Mouse (Mus musculus): Measurements from ENCODE around the gene Gm20388. TPM values are rescaled to one million over a fixed set of nuclear protein-coding genes. Genes with fewer than 3 reads are reported as not detected.
A peak's percentile ranks its signal among the peaks of the same experiment; 100 is the strongest.

Gm20388 gene
- polyA plus RNA-seq, 1 experiment from 2014 or later = not detected

DNA sequence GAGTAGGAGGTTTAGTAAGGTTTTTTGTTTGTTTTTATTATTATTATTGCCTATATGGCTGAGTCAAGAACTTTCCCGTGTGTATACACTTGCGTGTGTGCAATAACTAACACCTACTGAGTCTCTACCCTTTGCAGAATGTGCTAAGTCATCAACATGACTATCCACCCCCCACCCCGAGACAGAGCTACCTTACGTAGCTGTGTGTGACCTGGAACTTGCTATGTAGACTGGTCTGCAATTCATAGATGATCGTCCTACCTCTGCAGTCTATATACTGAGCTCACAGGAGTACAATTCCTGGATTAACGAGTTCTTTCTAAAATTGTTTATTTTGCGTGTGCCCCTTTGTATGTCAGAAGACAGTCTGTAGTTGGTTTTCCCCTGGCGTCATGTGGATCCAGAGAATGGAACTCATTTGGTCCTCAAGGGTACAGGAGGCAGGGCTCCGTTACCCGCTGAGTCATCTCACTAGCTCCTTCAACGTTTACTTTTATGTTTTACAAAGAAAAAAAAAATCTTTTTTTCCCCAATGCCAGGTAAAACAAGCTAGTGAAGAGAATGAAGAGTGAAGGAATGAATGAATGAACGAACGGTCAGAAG lies 596 bp upstream of the Gm20388 start, which contains the start of gene Usp10:
Gene Usp10 (plus strand): TSS at position 417 of the 603 bp plus-strand sequence.
- no peaks in the 10 kb centered on the region for H3K27me3 ChIP-seq (ENCODE audit: control insufficient read depth, insufficient read depth, low read length)
- H3K4me3 ChIP-seq (ENCODE audit: low read depth, low read length) = peak within 1 kb of the TSS; percentile 86
- WGBS = 30% methylated on average over 13 of the region's 13 CpGs
- H3K4me2 ChIP-seq (ENCODE audit: low read depth, severe bottlenecking) = peak within 1 kb of the TSS; percentile 80
- H3K4me1 ChIP-seq (ENCODE audit: control insufficient read depth, insufficient read depth, low read length) = peaks cover 16% of the 10 kb centered on the region
- H3K9ac ChIP-seq (ENCODE audit: low read length) = peak within 1 kb of the TSS; percentile 94
- H3K36me3 ChIP-seq (ENCODE audit: control insufficient read depth, insufficient read depth, low read length) = no peaks in the 10 kb centered on the region
- H3K9me3 ChIP-seq (ENCODE audit: control insufficient read depth, low read length) = no peaks in the 10 kb centered on the region
- DNase-seq (ENCODE audit: low spot score) (no peak), ATAC-seq (ENCODE audit: insufficient number of reproducible peaks, low FRiP score, low TSS enrichment, low read depth) (no peak)
- H3K27ac ChIP-seq (replicated peaks; ENCODE audit: low read depth, low read length) = peak within 1 kb of the TSS; percentile 82; the same call in 1 of the 2 replicates

DNA sequence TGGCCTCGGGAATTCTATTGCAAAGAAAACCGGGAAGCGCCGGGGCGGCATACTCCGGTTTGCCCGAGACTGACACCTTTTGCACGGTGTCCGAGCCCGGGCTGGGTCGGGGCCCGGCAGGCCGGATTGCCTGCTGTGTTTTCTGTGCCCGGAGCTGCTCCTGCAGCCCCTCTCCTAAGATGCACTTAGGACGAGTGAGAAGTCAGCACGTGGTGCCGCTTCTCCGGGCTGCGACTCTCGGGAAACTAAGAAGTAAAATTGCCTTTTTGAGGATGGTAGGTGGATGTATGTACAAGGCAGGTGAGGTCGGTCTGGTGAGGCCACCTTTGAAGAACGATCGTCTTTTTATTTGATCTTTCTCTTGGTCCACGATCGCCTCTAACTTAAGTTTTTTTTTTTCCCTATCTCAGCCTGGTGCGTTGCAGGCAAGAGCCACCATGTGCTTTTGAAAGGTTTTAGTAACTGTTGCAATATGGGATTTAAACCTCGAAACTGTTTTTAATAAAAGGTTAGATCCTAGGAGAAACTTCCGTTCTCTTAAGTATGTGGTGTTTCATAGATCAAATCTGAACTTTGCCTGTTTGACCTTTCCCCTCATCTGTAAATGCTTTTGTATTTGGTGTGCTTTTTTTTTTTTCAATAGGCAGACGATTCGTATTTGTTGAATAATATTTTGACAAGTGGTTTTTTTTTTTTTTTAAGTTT lies 769 bp downstream of the Gm20388 start:
- peak overlapping the region; percentile 94 for H3K9ac ChIP-seq (ENCODE audit: low read length)
- DNase-seq (ENCODE audit: low spot score) (no peak), ATAC-seq (ENCODE audit: insufficient number of reproducible peaks, low FRiP score, low TSS enrichment, low read depth) (peak; percentile 46)
- no peaks in the 10 kb centered on the region; the same call in 1 of the 2 replicates for H3K36me3 ChIP-seq (ENCODE audit: control insufficient read depth, insufficient read depth, low read length)
- WGBS = under 1% methylated on average over 30 of the region's 30 CpGs
- no peaks in the 10 kb centered on the region for H3K27me3 ChIP-seq (ENCODE audit: control insufficient read depth, insufficient read depth, low read length)
- peak overlapping the region; percentile 86 for H3K4me3 ChIP-seq (ENCODE audit: low read depth, low read length)
- H3K4me2 ChIP-seq (ENCODE audit: low read depth, severe bottlenecking) = peak overlapping the region; percentile 80
- no peaks in the 10 kb centered on the region for H3K9me3 ChIP-seq (ENCODE audit: control insufficient read depth, low read length)
- peak overlapping the region; percentile 82; the same call in 1 of the 2 replicates for H3K27ac ChIP-seq (replicated peaks; ENCODE audit: low read depth, low read length)
- H3K4me1 ChIP-seq (ENCODE audit: control insufficient read depth, insufficient read depth, low read length) = peaks cover 21% of the 10 kb centered on the region

DNA sequence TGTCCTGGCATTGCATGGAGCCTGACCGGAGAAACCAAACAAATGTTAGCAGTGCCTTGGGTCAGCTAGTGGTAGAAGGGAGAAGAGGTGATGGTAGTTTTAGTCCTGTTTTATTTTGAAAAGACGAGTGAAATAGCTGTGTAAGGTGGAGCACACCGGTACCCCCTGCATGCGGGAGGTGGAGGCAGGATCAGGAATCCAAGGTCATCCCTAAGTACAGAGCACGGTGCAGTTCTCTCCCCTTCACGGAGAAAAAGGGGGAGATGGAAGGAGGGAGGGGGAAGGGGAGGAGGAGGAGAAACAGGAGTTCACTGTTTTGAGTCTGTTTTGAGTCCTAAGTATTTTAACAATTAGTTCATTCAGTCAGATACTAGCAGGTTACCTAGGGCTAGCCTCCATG lies 2.0 kb downstream of the Gm20388 start:
- H3K4me3 ChIP-seq (ENCODE audit: low read depth, low read length) = no peak overlapping the region
- DNase-seq (ENCODE audit: low spot score) (no peak), ATAC-seq (ENCODE audit: insufficient number of reproducible peaks, low FRiP score, low TSS enrichment, low read depth) (no peak)
- no peak overlapping the region for H3K9ac ChIP-seq (ENCODE audit: low read length)
- peak overlapping the region; percentile 80; the same call in 1 of the 2 replicates for H3K4me2 ChIP-seq (ENCODE audit: low read depth, severe bottlenecking)
- H3K9me3 ChIP-seq (ENCODE audit: control insufficient read depth, low read length) = no peaks in the 10 kb centered on the region
- H3K4me1 ChIP-seq (ENCODE audit: control insufficient read depth, insufficient read depth, low read length) = peaks cover 22% of the 10 kb centered on the region
- H3K27ac ChIP-seq (replicated peaks; ENCODE audit: low read depth, low read length) = no peak overlapping the region
- H3K36me3 ChIP-seq (ENCODE audit: control insufficient read depth, insufficient read depth, low read length) = no peaks in the 10 kb centered on the region; the same call in 1 of the 2 replicates
- H3K27me3 ChIP-seq (ENCODE audit: control insufficient read depth, insufficient read depth, low read length) = no peaks in the 10 kb centered on the region
- WGBS = 66% methylated on average over 6 of the region's 6 CpGs

DNA sequence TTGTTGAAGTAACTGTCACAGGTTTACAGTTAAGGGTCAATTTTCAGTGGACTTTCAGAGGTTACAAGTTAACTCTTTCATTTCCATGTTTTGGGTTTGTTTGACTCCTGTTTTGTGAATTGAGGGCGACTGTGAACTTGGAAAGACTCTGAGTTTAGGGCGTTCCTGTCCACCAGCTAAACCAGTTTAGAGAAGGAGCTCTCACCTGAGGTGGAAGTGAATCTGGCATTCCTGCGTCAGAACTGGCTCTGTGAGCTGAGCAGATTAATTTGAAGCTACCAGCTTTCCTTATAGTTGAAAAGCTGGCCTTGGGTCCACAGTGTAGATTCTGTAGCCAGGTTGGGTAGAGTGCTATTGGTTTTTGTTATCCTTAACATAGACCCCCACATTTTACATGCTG lies 2.5 kb downstream of the Gm20388 start:
- H3K4me3 ChIP-seq (ENCODE audit: low read depth, low read length) = no peak overlapping the region
- H3K9ac ChIP-seq (ENCODE audit: low read length) = no peak overlapping the region
- H3K4me2 ChIP-seq (ENCODE audit: low read depth, severe bottlenecking) = no peak overlapping the region; the same call in 1 of the 2 replicates
- 75% methylated on average over 3 of the region's 3 CpGs for WGBS
- no peak overlapping the region for H3K27ac ChIP-seq (replicated peaks; ENCODE audit: low read depth, low read length)
- no peaks in the 10 kb centered on the region for H3K9me3 ChIP-seq (ENCODE audit: control insufficient read depth, low read length)
- H3K27me3 ChIP-seq (ENCODE audit: control insufficient read depth, insufficient read depth, low read length) = no peaks in the 10 kb centered on the region
- peaks cover 22% of the 10 kb centered on the region for H3K4me1 ChIP-seq (ENCODE audit: control insufficient read depth, insufficient read depth, low read length)
- DNase-seq (ENCODE audit: low spot score) (no peak), ATAC-seq (ENCODE audit: insufficient number of reproducible peaks, low FRiP score, low TSS enrichment, low read depth) (no peak)
- no peaks in the 10 kb centered on the region; the same call in 1 of the 2 replicates for H3K36me3 ChIP-seq (ENCODE audit: control insufficient read depth, insufficient read depth, low read length)

DNA sequence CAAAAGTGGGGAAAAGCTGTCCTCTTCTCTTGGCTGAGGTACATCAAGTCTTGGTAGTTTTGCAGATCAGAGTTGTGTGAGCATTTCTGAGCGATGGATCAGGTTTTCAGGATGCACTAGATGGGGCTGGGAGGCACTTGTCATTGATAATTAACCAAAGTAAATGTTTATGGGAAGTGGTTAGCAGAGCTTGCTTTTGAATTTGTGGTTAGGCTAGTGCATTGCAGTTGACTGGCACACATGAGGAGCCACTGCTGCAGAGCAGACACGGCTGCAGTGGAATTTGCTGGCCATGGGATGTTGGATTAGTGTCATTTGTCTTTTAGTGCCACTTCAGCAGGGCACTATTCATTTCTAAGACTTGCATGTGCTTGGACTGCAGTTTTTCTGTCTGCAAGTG lies 3.5 kb downstream of the Gm20388 start:
- WGBS = 67% methylated on average over 2 of the region's 2 CpGs
- no peaks in the 10 kb centered on the region; the same call in 1 of the 2 replicates for H3K36me3 ChIP-seq (ENCODE audit: control insufficient read depth, insufficient read depth, low read length)

DNA sequence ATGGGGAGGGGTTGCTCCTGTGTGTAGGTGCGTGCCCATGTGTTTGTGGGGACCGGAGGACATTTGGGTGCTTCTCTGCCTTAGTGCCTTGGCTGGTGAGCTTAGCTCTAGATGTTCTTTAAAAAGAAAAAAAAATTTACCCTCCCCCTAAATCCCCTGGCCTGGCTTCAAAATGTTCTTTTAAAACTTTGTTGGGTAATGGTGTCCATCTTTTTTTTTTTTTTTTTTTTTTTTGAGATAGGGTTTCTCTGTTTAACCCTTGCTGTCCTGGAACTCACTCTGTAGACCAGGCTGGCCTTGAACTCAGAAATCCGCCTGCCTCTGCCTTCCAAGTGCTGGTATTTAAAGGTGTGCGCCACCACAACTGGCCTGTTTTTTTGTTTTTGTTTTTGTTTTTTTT lies 4.7 kb downstream of the Gm20388 start:
- H3K9me3 ChIP-seq (ENCODE audit: control insufficient read depth, low read length) = no peaks in the 10 kb centered on the region
- DNase-seq (ENCODE audit: low spot score) (no peak), ATAC-seq (ENCODE audit: insufficient number of reproducible peaks, low FRiP score, low TSS enrichment, low read depth) (no peak)
- peaks cover 22% of the 10 kb centered on the region for H3K4me1 ChIP-seq (ENCODE audit: control insufficient read depth, insufficient read depth, low read length)
- no peaks in the 10 kb centered on the region; the same call in 1 of the 2 replicates for H3K36me3 ChIP-seq (ENCODE audit: control insufficient read depth, insufficient read depth, low read length)
- H3K4me2 ChIP-seq (ENCODE audit: low read depth, severe bottlenecking) = no peak overlapping the region
- H3K4me3 ChIP-seq (ENCODE audit: low read depth, low read length) = no peak overlapping the region
- H3K27ac ChIP-seq (replicated peaks; ENCODE audit: low read depth, low read length) = no peak overlapping the region
- H3K9ac ChIP-seq (ENCODE audit: low read length) = no peak overlapping the region
- WGBS = 92% methylated on average over 4 of the region's 4 CpGs
- H3K27me3 ChIP-seq (ENCODE audit: control insufficient read depth, insufficient read depth, low read length) = no peaks in the 10 kb centered on the region

More for the DNA sequence above, 3.5 kb downstream of the Gm20388 start:
- DNase-seq (ENCODE audit: low spot score) (no peak), ATAC-seq (ENCODE audit: insufficient number of reproducible peaks, low FRiP score, low TSS enrichment, low read depth) (no peak)
- Histone ChIP-seq H3K9ac (ENCODE audit: low read length) (no peak overlapping the region), H3K4me2 (ENCODE audit: low read depth, severe bottlenecking) (no peak overlapping the region), H3K27ac (replicated peaks; ENCODE audit: low read depth, low read length) (no peak overlapping the region), H3K4me3 (ENCODE audit: low read depth, low read length) (no peak overlapping the region), H3K27me3 (ENCODE audit: control insufficient read depth, insufficient read depth, low read length) (no peaks in the 10 kb centered on the region), H3K4me1 (ENCODE audit: control insufficient read depth, insufficient read depth, low read length) (peaks cover 22% of the 10 kb centered on the region), H3K9me3 (ENCODE audit: control insufficient read depth, low read length) (no peaks in the 10 kb centered on the region)

DNA sequence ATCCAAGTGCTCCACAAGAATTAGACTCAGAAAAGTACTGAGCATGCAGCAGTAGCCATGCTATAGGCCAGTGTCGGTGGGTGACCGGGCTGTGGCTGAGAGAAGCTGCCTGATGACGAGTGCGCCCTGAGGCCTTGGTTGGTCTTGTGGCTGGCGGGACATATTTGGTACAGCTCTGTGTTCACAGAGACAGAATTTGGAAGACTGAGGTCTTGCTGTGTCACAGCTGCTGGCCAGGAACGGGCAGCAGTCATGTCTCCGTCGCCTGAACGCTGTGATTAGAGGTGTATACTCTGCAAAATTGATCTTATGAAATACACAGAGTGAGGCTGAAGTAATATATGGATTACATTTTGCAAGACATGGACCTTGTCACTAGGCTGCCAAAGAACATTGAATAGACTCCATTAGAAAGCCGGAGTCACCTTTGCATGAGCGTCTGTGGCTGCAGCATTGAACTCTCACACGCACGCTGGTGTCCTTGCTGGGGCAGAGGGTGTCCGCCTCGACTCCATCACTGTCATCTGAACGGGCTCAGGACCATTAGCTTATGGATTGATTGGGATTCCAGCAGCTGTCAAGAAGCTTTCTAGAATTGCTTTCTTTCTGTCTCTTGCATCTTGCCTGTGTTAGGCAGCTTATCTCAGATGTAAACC lies 5.7 kb downstream of the Gm20388 start:
- Histone ChIP-seq H3K9ac (ENCODE audit: low read length) (no peak overlapping the region), H3K9me3 (ENCODE audit: control insufficient read depth, low read length) (no peaks in the 10 kb centered on the region), H3K4me3 (ENCODE audit: low read depth, low read length) (no peak overlapping the region), H3K4me2 (ENCODE audit: low read depth, severe bottlenecking) (no peak overlapping the region), H3K27me3 (ENCODE audit: control insufficient read depth, insufficient read depth, low read length) (no peaks in the 10 kb centered on the region), H3K4me1 (ENCODE audit: control insufficient read depth, insufficient read depth, low read length) (peaks cover 22% of the 10 kb centered on the region), H3K36me3 (ENCODE audit: control insufficient read depth, insufficient read depth, low read length) (no peaks in the 10 kb centered on the region; the same call in 1 of the 2 replicates), H3K27ac (replicated peaks; ENCODE audit: low read depth, low read length) (no peak overlapping the region)
- 82% methylated on average over 16 of the region's 16 CpGs for WGBS
- DNase-seq (ENCODE audit: low spot score) (no peak), ATAC-seq (ENCODE audit: insufficient number of reproducible peaks, low FRiP score, low TSS enrichment, low read depth) (no peak; the same call in 1 of the 2 replicates)

DNA sequence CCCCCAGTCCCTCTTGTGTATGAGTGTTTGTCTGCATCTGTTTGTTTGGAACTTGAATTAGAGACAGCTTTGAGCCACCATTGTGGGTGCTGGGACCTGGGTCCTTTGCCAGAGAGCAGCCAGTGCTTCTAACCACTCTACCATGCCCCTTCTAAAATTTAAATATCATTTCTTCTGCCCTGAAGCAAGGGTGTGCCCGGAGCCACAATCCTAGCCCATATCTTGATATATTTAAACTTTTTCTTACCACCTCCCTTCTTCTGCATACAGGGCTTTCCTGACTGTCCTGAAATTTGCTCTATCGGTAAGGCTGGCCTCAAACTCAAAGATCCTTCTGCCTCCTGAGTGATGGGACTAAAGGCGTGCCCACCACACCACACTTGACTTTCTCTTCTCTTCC lies 6.8 kb downstream of the Gm20388 start:
- no peak overlapping the region for H3K27ac ChIP-seq (replicated peaks; ENCODE audit: low read depth, low read length)
- no peak overlapping the region for H3K4me3 ChIP-seq (ENCODE audit: low read depth, low read length)
- H3K9ac ChIP-seq (ENCODE audit: low read length) = no peak overlapping the region
- H3K4me2 ChIP-seq (ENCODE audit: low read depth, severe bottlenecking) = no peak overlapping the region
- no peaks in the 10 kb centered on the region; the same call in 1 of the 2 replicates for H3K36me3 ChIP-seq (ENCODE audit: control insufficient read depth, insufficient read depth, low read length)
- H3K9me3 ChIP-seq (ENCODE audit: control insufficient read depth, low read length) = no peaks in the 10 kb centered on the region
- ATAC-seq (ENCODE audit: insufficient number of reproducible peaks, low FRiP score, low TSS enrichment, low read depth) (no peak), DNase-seq (ENCODE audit: low spot score) (no peak)
- 92% methylated on average over 3 of the region's 3 CpGs for WGBS
- peaks cover 20% of the 10 kb centered on the region for H3K4me1 ChIP-seq (ENCODE audit: control insufficient read depth, insufficient read depth, low read length)
- no peaks in the 10 kb centered on the region for H3K27me3 ChIP-seq (ENCODE audit: control insufficient read depth, insufficient read depth, low read length)
